Mouse (Mus musculus): ENCODE results near the gene Nt5c.

- TF ChIP-seq EP300 (IDR thresholded peaks at IDR 0.05; ENCODE audit: low read depth): no peak
- no peak for TF ChIP-seq CTCF (IDR thresholded peaks at IDR 0.05; ENCODE audit: low read depth)
Measured at GRCm38 (mm10) chr11:115521080-115521479, 29.4 kb upstream of the Nt5c start.

All from liver, postnatal 0 days (tissue).